Mouse (Mus musculus) hindbrain, embryonic 11.5 days (tissue): ENCODE results near the gene Tenm2. TPM values are rescaled to one million over a fixed set of nuclear protein-coding genes. Genes with fewer than 3 reads are reported as not detected.

ENCODE experiments used
- ATAC-seq: fragments of 200-750 bp; cut with Nextera tagmentation; 2 replicates; pipeline ENCODE4 v1.8.0; 2017; ENCODE audit warnings: mild to moderate bottlenecking, moderate TSS enrichment, moderate library complexity; ENCODE audit not compliant: low FRiP score
- DNase-seq: peaks from one replicate; pipeline ENCODE4 v3.0.0-alpha.2; 2015; ENCODE audit warnings: low spot score
- H3K27ac ChIP-seq: fragments of 300-500 bp; sonication (generic); 2 replicates; pipeline ENCODE4 v1.5.1; 2014; ENCODE audit warnings: mild to moderate bottlenecking, low read depth, low read length
- H3K27me3 ChIP-seq: fragments of 300-500 bp; sonication (generic); 2 replicates; pipeline ENCODE4 v1.6.1; 2014; ENCODE audit warnings: mild to moderate bottlenecking, low read length, moderate library complexity, mixed read lengths; ENCODE audit not compliant: control insufficient read depth, insufficient read depth
- H3K36me3 ChIP-seq: fragments of 300-500 bp; sonication (generic); 2 replicates; pipeline ENCODE4 v1.6.1; 2014; ENCODE audit warnings: mild to moderate bottlenecking, low read length, moderate library complexity, mixed read lengths; ENCODE audit not compliant: control insufficient read depth, insufficient read depth
- H3K4me1 ChIP-seq: fragments of 300-500 bp; sonication (generic); replicated peaks from 2 replicates; pipeline ENCODE4 v1.6.1; 2014; ENCODE audit warnings: low read length, mixed read lengths; ENCODE audit not compliant: control insufficient read depth, insufficient read depth
- H3K4me2 ChIP-seq: fragments of 300-500 bp; sonication (generic); replicated peaks from 2 replicates; pipeline ENCODE4 v1.6.1; 2014; ENCODE audit warnings: mild to moderate bottlenecking, low read depth, low read length
- H3K4me3 ChIP-seq: fragments of 300-500 bp; sonication (generic); 2 replicates; pipeline ENCODE4 v1.5.1; 2014; ENCODE audit warnings: low read depth, low read length
- H3K9ac ChIP-seq: fragments of 300-500 bp; sonication (generic); 2 replicates; pipeline ENCODE4 v1.6.1; 2014; ENCODE audit warnings: low read depth, low read length
- H3K9me3 ChIP-seq: fragments of 300-500 bp; sonication (generic); 2 replicates; pipeline ENCODE4 v1.6.1; 2016; ENCODE audit warnings: low read length; ENCODE audit not compliant: control insufficient read depth
- WGBS: fragments of 180-500 bp; shearing (Covaris S2); extraction: QIAGEN DNeasy Blood & Tissue Kit; methylation state at CpG from one replicate; pipeline ENCODE4 v1.1.7; 2014; 5-methylcytosine and 5-hydroxymethylcytosine counted together
- polyA plus RNA-seq: library from polyadenylated mRNA; unstranded; fragments of >200 nt; fragmentation: Nextera tagmentation; extraction: Ambion mirVana; gene quantifications from 2 replicates; pipeline ENCODE4 v1.2.1, GENCODE M21; 2014

Gene Tenm2
- polyA plus RNA-seq, 1 experiment from 2014 or later = 9.0 TPM

DNA sequence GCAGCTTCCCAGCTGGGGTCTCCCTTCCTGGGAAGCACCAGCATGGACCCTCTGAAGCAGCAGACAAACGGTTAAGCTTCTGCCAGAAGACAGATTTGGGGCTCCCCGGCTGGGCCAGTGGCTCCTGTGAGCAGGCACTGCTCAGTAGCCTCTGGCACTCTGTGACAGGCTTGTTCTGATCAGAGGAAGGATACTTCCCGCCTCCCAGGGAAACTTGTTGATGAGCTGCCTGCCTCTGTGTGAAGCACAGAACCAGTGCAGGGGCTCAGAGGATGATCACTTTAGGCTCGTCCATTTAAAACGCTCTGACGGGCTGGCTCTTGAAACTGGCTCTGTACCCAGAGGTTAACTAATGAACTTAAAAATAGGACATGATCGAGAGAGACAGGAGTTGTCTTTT, 723.3 kb downstream of the Tenm2 start:
- DNase-seq (no peak), ATAC-seq (no peak)
- H3K36me3 ChIP-seq = no peaks in the 10 kb centered on the region
- no peaks in the 10 kb centered on the region for H3K4me1 ChIP-seq
- H3K4me3 ChIP-seq = no peak overlapping the region
- no peak overlapping the region for H3K27ac ChIP-seq
- H3K27me3 ChIP-seq = no peaks in the 10 kb centered on the region
- H3K4me2 ChIP-seq = no peak overlapping the region
- H3K9ac ChIP-seq = no peak overlapping the region
- H3K9me3 ChIP-seq = no peaks in the 10 kb centered on the region
- WGBS = 56% methylated on average over 7 of the region's 7 CpGs

DNA sequence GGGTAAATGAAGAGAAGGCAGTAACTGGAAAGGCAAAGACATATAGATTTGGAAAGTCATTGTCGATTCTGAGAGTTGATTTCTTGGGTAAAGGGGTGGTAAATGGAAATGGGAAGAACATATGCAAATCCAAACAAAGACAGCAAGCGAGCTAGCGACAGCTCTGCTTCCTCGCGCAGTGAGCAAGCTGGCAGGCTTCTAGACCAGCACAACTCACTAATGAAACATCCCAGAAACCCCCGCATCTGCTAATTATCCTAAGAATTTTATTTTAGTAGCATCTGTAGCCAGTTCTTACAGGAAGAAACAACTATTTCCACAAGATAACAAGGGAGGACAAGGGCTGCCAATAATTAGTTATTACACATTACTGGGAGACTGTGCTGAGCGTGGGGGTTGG, 727.5 kb downstream of the Tenm2 start:
- DNase-seq (no peak), ATAC-seq (no peak)
- Histone ChIP-seq H3K27ac (no peak overlapping the region), H3K4me3 (no peak overlapping the region), H3K9me3 (no peaks in the 10 kb centered on the region), H3K9ac (no peak overlapping the region), H3K4me1 (no peaks in the 10 kb centered on the region), H3K27me3 (no peaks in the 10 kb centered on the region), H3K4me2 (no peak overlapping the region), H3K36me3 (no peaks in the 10 kb centered on the region)
- WGBS = 77% methylated on average over 7 of the region's 7 CpGs

DNA sequence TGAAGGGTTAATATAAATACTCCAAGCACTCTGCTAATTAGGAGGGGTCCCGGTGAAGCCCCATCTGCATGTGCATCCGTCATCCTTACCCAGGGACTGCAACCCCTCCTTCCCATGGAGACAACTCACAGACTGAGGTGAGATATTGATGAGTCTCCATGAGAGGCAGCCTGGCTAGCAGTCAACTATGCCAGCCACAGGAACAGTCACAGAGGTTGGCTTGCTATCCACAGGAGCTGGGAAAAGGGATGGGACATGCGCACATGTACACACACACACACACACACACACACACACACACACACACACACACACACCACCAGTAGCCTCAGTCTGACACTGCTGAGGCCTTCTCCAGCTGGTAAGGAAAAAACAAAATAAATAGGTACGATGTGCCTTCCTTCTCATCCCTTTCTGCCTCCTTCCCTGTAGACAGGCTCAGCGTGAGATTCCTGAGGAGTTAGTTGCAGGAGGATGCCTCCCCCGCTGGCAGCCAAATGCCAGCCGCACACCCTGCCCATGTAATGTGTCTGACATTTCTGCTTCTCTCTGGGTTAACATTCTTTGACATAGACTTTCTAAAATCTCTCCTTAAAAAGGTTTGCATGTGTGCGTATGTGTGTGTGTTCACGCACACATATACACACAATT, 740.7 kb downstream of the Tenm2 start:
- ATAC-seq (no peak), DNase-seq (no peak)
- no peak overlapping the region for H3K9ac ChIP-seq
- H3K4me1 ChIP-seq = no peaks in the 10 kb centered on the region
- H3K9me3 ChIP-seq = no peaks in the 10 kb centered on the region
- no peaks in the 10 kb centered on the region for H3K36me3 ChIP-seq
- H3K27me3 ChIP-seq = no peaks in the 10 kb centered on the region
- no peak overlapping the region for H3K4me2 ChIP-seq
- WGBS = 74% methylated on average over 9 of the region's 9 CpGs
- H3K27ac ChIP-seq = no peak overlapping the region
- H3K4me3 ChIP-seq = no peak overlapping the region

DNA sequence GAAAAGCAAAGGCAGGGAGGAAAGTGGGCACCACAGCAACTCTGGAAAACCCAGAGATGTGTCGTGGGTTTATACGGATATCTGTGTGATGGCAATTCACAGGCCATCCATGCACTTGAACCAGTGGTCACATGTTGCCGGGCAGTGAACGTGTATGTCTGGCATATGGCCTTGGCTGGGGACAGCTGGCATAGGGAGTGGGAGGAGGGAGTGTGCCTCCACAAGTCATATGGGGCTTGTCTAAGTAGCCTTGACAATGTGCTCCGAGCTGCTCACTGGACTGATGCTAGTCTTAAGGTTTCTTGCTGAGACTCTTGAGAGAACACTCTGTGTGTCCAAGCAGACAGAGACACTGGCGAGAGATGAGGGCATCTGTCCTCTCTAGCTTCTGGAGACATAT, 743.5 kb downstream of the Tenm2 start:
- Histone ChIP-seq H3K4me1 (no peaks in the 10 kb centered on the region), H3K4me2 (no peak overlapping the region), H3K27me3 (no peaks in the 10 kb centered on the region), H3K9me3 (no peaks in the 10 kb centered on the region), H3K4me3 (no peak overlapping the region), H3K27ac (no peak overlapping the region), H3K36me3 (no peaks in the 10 kb centered on the region), H3K9ac (no peak overlapping the region)
- DNase-seq (peak; percentile 13), ATAC-seq (no peak)
- 76% methylated on average over 6 of the region's 6 CpGs for WGBS

DNA sequence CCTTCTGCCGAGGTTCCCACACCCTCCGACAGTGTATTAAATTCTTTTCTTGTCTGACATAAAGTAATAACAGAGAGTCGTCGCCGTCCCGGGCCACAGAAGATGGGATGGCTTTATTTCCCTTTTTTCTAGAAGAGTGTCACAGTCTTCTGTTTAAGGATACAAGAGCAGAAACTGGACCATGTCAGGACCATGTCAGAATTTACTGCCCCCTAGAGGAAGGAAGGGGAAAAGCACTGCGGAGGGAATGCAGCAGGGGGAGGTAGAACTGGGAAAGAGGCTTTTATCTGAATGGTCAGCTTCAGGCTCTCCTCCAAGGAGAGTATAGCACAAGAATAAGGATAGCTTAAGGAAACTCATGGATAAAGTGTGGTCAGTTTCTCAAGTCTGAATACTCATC, 745.7 kb downstream of the Tenm2 start:
- H3K27ac ChIP-seq = no peak overlapping the region
- H3K27me3 ChIP-seq = no peaks in the 10 kb centered on the region
- no peaks in the 10 kb centered on the region for H3K9me3 ChIP-seq
- H3K36me3 ChIP-seq = no peaks in the 10 kb centered on the region
- ATAC-seq (no peak), DNase-seq (peak; percentile 57)
- H3K4me2 ChIP-seq = no peak overlapping the region
- H3K9ac ChIP-seq = no peak overlapping the region
- H3K4me1 ChIP-seq = no peaks in the 10 kb centered on the region
- WGBS = 62% methylated on average over 7 of the region's 7 CpGs
- H3K4me3 ChIP-seq = no peak overlapping the region

DNA sequence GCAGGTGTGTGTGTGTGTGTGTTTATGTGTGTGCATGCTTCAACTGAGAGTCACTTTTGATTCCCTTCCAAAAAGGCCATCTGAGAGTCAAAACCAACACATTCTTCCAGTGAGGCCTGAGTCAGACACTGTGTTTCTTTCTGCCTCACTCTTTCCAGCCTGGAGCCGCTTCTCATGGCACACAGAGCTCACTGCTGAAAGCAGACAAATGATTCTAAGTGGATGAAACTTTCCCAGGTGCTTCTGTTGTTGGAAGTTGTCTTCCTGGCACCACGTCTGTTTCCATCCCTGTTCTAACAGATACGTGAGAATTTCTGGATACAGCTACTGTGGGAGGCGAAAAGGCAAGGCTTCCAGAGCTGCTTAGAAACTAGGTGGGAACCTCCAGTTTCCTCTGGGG, 747.1 kb downstream of the Tenm2 start:
- H3K4me3 ChIP-seq = no peak overlapping the region
- no peak overlapping the region for H3K9ac ChIP-seq
- no peaks in the 10 kb centered on the region for H3K36me3 ChIP-seq
- no peak overlapping the region for H3K27ac ChIP-seq
- 80% methylated on average over 4 of the region's 4 CpGs for WGBS
- ATAC-seq = no peak
- no peak for DNase-seq
- H3K27me3 ChIP-seq = no peaks in the 10 kb centered on the region
- H3K4me1 ChIP-seq = no peaks in the 10 kb centered on the region; the same call in 1 of the 2 replicates
- H3K9me3 ChIP-seq = no peaks in the 10 kb centered on the region
- H3K4me2 ChIP-seq = no peak overlapping the region

DNA sequence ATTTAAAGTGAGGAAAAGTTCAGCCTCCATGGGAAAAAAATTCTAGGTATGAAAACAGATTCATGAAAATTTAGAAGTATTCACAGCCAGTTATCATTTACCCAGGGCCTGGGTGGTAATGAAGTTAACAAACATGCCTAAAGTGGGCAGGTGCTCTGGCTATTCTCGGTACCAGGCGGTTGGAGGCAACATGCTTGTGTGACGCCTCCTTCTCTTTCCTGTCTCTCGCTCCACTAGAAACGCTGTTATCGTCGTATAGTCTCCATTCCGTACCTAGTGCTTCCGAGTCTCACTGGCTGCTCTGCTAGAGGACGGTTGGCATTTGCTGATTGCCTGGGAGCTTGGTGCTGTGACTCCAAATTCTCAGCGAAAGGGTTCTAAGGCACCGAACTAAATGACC, 749.7 kb downstream of the Tenm2 start:
- H3K36me3 ChIP-seq = no peaks in the 10 kb centered on the region
- no peaks in the 10 kb centered on the region; the same call in 1 of the 2 replicates for H3K4me1 ChIP-seq
- no peak for DNase-seq
- ATAC-seq = no peak
- H3K9ac ChIP-seq = no peak overlapping the region
- H3K4me3 ChIP-seq = no peak overlapping the region
- H3K27me3 ChIP-seq = no peaks in the 10 kb centered on the region
- H3K4me2 ChIP-seq = no peak overlapping the region
- no peak overlapping the region for H3K27ac ChIP-seq
- no peaks in the 10 kb centered on the region for H3K9me3 ChIP-seq
- 77% methylated on average over 12 of the region's 12 CpGs for WGBS

DNA sequence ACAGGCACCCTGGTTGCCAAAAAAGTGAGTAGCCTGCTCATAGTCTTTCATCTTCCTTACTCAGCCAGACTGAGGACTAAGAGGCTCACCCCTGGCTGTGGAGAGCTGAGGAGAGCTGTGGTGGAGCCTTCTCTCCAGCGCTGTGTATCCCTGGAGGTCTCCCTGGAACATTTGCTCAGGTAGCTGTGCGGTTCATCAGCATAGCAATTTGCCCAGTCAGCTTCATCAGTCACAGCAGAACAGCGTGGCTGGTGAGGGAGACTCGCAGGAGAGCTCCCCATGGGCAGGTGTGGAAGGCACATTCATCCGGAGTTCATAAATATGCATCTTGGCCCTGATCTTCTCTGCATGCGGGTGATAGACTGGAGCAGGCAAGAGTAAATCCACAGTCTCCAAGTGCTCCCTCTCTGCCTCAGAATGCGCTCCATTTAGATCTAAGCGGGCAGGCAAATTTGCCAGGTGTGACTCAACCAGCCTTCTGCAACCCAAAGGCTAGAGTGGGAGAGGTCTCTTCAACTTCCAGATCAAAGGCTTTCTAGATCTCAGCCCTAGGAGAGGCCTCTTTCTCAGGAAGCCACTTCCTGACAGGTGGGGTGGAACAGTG, 751.2 kb downstream of the Tenm2 start:
- Histone ChIP-seq H3K4me3 (no peak overlapping the region), H3K27me3 (no peaks in the 10 kb centered on the region), H3K9me3 (no peaks in the 10 kb centered on the region), H3K27ac (no peak overlapping the region), H3K9ac (no peak overlapping the region), H3K4me1 (no peaks in the 10 kb centered on the region; the same call in 1 of the 2 replicates), H3K4me2 (no peak overlapping the region), H3K36me3 (no peaks in the 10 kb centered on the region)
- DNase-seq (no peak), ATAC-seq (no peak)
- 44% methylated on average over 8 of the region's 8 CpGs for WGBS

DNA sequence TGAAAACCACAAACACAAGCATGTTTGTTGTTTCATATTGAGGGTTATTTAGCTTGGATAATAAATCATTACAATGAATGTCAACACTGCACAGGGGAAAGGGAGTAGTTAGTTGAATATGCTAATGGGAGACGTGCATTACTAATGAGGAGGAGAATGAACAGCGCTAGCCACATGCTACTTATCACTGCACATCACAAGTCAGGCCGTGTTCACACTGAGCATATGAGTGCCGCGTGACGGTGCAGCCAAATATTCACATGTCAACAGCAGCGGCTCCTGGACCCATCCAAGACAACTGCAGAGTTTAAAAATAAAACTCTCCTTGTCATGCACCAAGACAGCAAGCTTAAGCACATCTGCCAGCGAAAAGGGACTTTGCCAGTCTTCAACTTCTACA, 753.6 kb downstream of the Tenm2 start:
- DNase-seq (no peak), ATAC-seq (peak; percentile 78)
- no peaks in the 10 kb centered on the region for H3K36me3 ChIP-seq
- no peak overlapping the region for H3K9ac ChIP-seq
- H3K4me1 ChIP-seq = no peaks in the 10 kb centered on the region; the same call in 1 of the 2 replicates
- no peaks in the 10 kb centered on the region for H3K9me3 ChIP-seq
- no peak overlapping the region for H3K4me2 ChIP-seq
- WGBS = 76% methylated on average over 8 of the region's 8 CpGs
- H3K27ac ChIP-seq = no peak overlapping the region
- H3K27me3 ChIP-seq = no peaks in the 10 kb centered on the region
- H3K4me3 ChIP-seq = no peak overlapping the region
